Mouse (Mus musculus): ENCODE data around the gene Neurl2.
A peak's percentile ranks its signal among the peaks of the same experiment; 100 is the strongest.
"Not testable (repeated sequence)": the region's sequence is repeated elsewhere in the genome, so short reads cannot be mapped to it uniquely, and the experiment has no call there.

The Neurl2 gene

GRCm38 (mm10) chr2:164833314-164833959 is at the start of gene Neurl2:
TSS of gene Neurl2 (minus strand) at chr2:164833456.
- peak; percentile 92 to 96 for DNase-seq (ENCODE audit: low spot score in 2 of 2)

- DNase-seq (ENCODE audit: low spot score in 2 of 2), result no peak
These were observed 49.4 kb upstream of the Neurl2 start for GRCm38 (mm10) chr2:164882619-164883018.

GRCm38 (mm10) chr2:164879568-164880277 is 46.5 kb upstream of the Neurl2 start:
- peak; percentile 95 to 96 for DNase-seq (ENCODE audit: low spot score in 2 of 2)

GRCm38 (mm10) chr2:164879228-164879567 is 45.9 kb upstream of the Neurl2 start, which contains the start of gene Pcif1:
TSS of gene Pcif1 (plus strand) at chr2:164879304.
- DNase-seq (ENCODE audit: low spot score in 2 of 2), result peak; percentile 91 to 92

- DNase-seq (ENCODE audit: low spot score in 2 of 2), result peak; percentile 69 to 70
These were observed 45.4 kb upstream of the Neurl2 start for GRCm38 (mm10) chr2:164878509-164879227.

GRCm38 (mm10) chr2:164877376-164878215 is 44.3 kb upstream of the Neurl2 start:
- not testable (repeated sequence) for DNase-seq (ENCODE audit: low spot score in 2 of 2)

- not testable (repeated sequence) for DNase-seq (ENCODE audit: low spot score in 2 of 2)
These were observed 42.4 kb upstream of the Neurl2 start for GRCm38 (mm10) chr2:164875648-164876047.

- DNase-seq (ENCODE audit: low spot score in 2 of 2), result peak; percentile 79 to 89
These were observed 41.0 kb upstream of the Neurl2 start for GRCm38 (mm10) chr2:164874239-164874769.

- no peak for DNase-seq (ENCODE audit: low spot score in 2 of 2)
These were observed 40.4 kb upstream of the Neurl2 start for GRCm38 (mm10) chr2:164873621-164874020.

- no peak for DNase-seq (ENCODE audit: low spot score in 2 of 2)
These were observed 38.5 kb upstream of the Neurl2 start for GRCm38 (mm10) chr2:164871602-164872303.

GRCm38 (mm10) chr2:164868491-164868890 is 35.2 kb upstream of the Neurl2 start:
- no peak for DNase-seq (ENCODE audit: low spot score in 2 of 2)

GRCm38 (mm10) chr2:164867566-164867965 is 34.3 kb upstream of the Neurl2 start:
- no peak for DNase-seq (ENCODE audit: low spot score in 2 of 2)

GRCm38 (mm10) chr2:164866741-164867551 is 33.7 kb upstream of the Neurl2 start:
- peak; percentile 90 to 92 for DNase-seq (ENCODE audit: low spot score in 2 of 2)

GRCm38 (mm10) chr2:164864593-164864992 is 31.3 kb upstream of the Neurl2 start:
- DNase-seq (ENCODE audit: low spot score in 2 of 2), result no peak

GRCm38 (mm10) chr2:164863411-164863810 is 30.2 kb upstream of the Neurl2 start:
- DNase-seq (ENCODE audit: low spot score in 2 of 2), result not testable (repeated sequence)

- DNase-seq (ENCODE audit: low spot score in 2 of 2), result peak; percentile 65 to 76
These were observed 29.1 kb upstream of the Neurl2 start for GRCm38 (mm10) chr2:164862179-164862861.

- DNase-seq (ENCODE audit: low spot score in 2 of 2), result no peak
These were observed 27.8 kb upstream of the Neurl2 start for GRCm38 (mm10) chr2:164861094-164861493.

GRCm38 (mm10) chr2:164859640-164860432 is 26.6 kb upstream of the Neurl2 start:
- no peak for DNase-seq (ENCODE audit: low spot score in 2 of 2)

All from heart, adult 9 months (tissue).